Mouse (Mus musculus) cerebellum, postnatal 4 days (tissue): ENCODE results near the gene Dag1.
"Not testable (repeated sequence)": the region's sequence is repeated elsewhere in the genome, so short reads cannot be mapped to it uniquely, and the experiment has no call there.

ENCODE experiments used
- DNase-seq, 2 experiments: peaks; one replicate each; pipeline ENCODE4 v3.0.0; 2022; ENCODE audit warnings: low spot score in 2 of 2, mixed read lengths in 1 of 2

Dag1 gene

DNA sequence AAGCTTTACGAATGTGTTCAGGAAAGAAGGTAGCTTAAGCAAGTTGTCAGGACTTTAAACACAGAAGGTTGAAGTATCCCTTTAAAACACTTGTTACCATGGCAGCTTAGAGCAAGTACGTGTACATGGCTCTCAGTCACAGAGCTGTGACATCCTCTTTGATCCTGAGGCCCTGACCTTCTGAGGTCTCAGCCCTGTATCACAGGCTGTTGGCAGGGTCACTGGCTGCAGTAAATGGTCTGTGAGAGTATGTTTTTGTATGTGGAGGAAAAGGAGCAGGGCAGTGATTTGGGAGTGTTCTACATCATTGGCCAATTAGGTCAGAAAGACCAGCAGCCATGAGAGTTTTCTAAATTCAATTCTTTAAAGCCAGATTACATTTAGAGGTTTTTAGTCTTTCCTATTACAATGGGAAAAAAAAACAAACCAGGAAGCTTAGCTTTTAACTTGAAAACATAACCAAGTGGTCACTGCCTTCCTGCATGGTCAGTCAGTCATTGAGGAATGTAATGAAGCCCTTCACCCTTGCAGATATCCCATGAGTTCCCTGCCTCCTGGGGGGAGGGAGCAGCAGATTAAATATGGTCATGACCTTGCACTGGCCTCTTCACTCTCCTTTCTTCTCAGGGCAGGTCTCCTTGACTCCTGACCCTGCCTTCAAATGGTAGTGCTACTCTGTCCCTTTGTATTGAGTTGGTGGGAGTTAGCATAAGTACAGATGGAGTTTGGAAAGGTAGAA is 35.7 kb downstream of the Dag1 start:
- DNase-seq: no peak

DNA sequence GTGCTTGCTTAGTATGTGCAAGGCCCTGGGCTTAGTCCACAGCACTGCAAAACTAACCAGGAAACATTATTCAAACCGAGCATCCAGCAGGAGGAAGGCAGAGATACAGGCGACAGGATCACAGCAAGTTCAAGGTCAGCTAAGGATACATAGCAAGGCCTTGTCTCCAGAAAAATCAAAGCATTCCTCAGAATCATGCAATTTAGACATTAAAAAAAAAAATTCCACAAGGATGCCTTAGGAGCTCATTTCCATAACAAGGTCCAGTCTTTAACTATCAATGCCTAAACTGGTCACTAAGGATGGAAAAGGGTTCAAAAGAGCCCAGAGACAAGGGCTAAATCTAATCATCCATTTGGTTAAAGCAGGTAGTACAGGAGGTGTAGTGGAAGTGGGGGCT is 38.6 kb downstream of the Dag1 start:
- DNase-seq: no peak

DNA sequence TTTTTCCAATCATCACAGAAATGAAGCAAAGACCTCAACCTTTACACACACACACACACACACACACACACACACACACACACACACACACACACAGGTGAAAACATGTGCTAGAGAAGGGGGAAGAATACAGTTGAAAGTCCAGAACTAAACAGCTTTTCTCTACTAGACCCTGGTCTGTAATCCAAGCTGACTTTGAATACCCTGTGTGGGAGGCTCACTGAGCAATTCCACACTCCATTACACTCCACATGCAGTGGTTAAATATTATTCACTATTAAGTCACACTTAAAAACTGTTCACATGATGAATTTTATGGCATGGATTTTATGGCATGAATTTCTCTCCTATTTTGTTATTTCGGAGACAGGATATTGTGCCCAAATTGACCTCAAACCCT is 40.1 kb downstream of the Dag1 start:
- no peak for DNase-seq

DNA sequence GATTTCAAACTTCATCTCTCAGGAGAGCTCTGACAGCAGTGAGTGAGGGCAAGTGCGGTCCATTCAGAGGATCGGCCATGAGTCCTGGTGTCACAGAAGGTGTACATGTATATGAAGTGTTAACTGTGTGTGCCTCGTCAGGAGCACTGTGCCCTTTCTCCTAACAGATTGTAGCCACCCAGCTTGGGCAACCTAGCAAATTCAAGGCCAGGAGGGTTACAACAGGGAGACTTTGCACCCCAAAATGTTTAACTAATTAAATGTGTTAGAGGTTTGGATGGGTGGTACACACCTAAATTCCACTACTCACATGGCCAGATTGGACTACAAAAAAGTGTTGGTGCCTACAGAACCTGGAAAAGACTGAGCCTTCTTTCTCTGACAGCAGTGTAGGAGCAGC is 42.2 kb downstream of the Dag1 start:
- no peak for DNase-seq

DNA sequence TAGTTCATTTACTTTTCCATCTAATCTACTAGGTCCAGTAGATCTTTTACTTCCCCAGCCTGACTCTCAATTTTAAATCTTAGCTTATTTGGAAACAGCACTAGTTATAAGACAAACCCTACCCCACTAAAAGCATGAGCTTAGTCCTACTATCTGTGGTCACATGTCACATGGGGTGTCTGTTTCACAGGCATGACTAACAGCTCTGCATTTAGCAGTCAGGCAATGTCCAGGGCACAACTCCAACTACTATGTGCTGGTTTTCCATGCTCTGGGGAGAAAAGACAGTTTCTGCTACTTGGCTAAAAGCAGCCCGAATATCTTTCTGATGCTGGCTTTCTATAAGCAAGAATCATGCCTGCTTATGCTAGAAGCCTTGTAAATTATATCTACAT is 43.4 kb downstream of the Dag1 start:
- DNase-seq: no peak

DNA sequence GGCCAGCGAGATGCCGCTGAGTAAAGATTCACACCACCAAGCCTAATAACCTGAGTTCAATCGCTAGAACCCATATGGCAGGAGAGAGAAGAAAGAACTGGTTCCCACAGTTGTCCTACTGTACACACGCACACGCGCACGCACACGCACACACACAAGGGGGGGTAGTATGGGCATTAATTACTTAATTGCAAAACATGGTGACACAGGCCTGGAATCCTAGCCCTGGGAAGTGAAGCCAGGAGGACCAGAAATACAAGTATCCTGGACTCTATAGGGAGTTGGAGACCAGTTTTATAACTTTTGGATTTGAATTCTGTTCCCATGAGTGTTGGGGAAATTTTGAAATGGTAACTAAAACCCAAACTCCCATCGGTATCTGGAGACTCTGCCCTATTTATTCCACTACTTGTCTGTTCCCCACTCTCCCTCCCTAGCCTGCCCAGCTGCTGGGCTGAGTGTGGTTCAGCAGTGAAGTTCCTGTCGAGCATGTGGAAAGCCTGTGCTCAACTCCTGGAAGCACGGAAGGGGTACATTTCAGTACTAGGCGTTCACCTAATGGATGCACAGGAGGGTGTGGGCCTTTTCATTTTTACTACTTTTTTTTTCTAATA is 43.9 kb downstream of the Dag1 start:
- no peak for DNase-seq

DNA sequence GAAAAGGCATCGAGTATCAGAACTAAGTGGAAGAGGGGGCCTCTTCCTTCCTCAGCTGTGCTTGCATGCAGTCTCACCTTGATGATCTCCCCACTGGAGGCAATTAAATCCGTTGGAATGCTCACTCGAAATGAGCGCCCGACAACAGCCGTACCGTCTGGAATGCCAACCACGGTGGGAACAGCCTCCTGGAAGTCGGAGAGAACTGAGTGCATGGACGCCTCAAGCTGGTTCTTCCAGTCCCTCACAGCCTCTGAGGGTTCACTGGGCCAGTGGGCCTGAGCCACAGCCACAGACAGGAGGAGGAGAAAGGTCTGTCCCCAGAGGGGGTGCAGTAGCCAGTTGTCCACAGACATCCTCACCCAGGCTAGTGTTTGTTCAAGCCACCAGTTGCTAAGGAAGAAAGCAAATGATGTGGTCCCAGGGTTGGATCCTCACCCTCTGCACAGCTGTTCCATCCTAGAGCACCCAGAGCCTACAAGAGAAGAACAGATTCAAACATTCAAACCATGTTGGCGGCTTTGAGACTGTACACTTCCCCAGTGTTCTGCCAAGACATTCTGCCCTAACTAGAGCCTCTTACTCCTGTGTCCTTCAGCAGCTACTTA is 45.7 kb downstream of the Dag1 start:
- DNase-seq: no peak

DNA sequence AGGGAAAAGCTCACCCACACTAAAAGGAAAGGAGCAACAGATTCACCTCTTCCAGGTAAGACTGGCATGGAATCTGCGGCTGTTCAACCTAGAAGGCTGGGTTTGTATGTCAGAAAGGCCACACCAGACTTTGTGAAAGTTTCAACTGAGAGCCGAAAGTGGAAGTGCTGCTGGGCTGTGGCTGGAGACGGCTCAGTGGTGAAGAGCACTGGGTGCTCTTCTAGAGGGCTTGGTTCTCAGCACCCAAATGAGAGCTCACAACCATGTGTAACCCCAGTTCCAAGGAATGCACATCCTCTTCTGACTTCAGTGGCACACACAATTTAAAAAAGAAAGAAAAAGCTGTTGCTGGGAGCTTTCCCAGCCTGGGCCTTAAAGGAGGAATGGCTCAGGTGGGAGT is 46.4 kb downstream of the Dag1 start:
- DNase-seq: no peak

DNA sequence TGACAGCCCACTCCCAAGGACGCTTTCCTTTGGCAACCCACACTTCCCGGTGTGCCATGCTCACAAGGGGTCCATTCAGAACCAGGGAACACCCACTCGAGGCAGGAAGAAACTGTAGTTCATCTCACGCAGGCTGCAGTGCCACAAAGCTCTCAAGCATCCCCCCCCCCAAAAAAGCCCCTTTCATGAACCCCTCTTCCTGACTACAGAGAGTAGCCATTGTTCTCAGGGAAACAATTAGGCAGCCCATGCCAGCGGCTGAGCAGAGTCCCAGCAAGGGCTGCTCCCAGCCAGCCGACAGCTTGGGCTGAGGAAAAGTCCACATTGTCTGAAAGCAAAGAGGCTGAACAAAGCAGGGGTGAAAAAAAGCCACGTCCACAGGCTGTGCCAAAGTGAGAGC is 50.7 kb downstream of the Dag1 start:
- no peak for DNase-seq

DNA sequence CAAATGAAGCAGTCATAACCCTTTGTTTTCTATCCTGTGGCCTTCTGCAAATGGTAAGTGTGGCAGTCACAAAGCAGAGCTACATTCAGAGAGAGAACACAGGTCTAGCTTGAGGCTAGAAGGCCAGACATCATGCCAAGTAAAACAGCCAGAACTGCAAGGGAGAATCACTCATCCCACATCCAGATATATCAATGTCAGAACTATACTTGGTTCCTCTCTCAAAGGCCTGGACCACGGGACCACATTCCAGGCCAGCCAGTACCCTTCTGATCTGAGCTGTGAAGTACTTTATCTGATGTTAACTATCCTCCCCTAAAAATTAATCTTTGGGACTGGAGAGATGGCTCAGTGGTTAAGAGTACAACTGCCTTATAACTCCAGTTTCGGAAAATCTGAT is 51.3 kb downstream of the Dag1 start:
- no peak for DNase-seq

DNA sequence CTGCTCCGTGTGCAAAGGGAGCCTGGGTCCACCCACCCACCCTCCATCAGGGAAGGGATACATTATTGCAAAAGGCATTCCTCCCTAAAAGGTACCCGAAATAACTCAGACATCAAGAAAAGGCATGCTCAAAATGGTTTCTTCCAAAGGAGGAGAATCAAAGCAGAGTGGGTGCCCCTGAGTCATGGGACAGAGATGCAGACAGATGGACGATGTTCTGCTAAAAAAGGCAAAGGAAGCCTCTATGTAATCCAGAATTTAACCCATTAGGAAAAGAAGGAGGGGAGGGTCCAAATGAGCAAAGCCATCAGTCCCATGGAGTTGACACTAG is 58.2 kb downstream of the Dag1 start:
- DNase-seq: no peak

DNA sequence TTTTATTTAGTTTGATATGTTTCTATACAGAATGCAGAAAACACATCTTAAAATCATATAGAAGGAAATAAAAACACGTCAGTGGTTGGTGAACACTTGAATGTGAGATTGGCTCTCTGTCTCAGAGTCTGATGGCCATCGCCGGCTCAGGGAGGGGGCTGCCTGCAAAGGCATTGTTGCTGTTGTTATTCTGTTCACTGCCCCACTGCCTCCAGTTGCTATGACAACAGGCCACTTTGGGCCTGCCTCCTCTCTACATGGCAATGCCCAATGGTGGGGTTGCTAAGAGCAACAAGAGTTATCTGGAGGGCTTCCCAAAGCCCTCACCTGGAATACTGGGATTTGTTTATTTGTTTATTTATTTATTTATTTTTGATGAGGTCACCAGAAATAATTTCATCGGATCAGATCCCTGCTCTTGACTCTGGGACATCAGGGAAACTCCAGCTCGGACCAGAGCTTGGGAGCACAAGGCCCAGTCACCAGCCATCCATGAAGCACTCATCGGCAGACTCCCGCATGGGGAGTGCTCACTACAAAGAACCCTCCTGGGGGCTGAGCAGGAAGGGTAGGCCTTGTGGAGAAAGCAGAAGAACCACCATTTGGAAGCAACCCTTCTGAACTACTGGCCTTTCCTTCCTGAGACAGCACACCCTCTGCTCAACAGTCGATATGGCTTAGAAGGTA is 58.7 kb downstream of the Dag1 start:
- no peak for DNase-seq

DNA sequence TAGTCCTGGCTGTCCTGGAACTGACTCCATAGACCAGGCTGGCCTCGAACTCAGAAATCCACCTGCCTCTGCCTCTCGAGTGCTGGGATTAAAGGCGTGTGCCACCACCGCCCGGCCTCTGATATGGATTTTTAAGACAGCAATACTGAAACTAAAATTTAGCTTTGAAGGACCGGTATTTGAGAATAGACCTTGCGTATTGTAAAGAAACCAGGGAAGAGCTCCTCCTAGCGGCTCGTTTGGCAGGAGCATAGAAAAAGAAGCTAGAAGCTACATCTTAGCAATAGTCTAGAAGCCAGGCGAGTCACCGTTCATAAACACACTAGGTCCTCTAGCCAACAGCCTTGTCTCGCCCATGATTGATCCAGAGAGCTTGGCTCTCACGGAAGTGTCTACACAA is 60.7 kb downstream of the Dag1 start:
- DNase-seq: peak in 1 of 2 experiments; percentile 65

DNA sequence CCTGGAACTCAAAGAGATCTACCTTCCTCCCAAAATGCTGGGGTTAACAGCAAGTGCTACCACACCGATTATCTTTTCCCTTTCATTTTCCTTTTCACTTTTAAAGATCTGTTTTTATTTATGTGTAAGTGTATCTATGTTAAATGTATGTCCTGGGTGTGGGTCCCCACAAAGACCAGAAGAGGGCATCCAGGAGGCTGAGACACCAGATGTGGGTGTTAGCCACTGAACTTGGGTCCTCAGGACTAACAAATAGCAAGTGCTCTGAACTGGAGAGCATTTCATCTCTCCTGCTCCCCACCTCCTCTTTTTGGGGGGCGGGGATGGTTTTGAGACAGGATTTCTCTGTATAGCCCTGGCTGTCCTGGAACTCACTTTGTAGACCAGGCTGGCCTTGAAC is 61.6 kb downstream of the Dag1 start:
- DNase-seq: no peak

DNA sequence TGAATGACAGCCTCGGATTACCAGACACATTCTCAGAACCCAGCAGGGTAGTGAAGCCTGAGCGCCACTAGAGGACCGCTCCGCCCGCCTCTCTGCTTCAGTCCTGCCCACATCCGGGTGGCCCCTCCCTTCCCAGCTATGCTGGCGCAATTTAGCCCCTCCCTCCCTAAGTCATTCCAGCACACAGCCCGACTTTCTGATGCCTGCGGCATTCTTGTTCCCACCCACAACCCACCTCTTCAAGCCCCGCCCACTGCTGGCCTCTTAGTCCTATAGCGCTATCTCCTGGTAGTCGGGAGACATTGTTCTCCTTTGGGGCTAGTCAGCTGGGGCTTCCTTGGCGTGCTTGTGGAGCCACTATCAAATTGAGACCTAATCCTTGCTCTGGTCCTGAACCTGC is 62.6 kb downstream of the Dag1 start:
- peak; percentile 70 to 82 for DNase-seq

DNA sequence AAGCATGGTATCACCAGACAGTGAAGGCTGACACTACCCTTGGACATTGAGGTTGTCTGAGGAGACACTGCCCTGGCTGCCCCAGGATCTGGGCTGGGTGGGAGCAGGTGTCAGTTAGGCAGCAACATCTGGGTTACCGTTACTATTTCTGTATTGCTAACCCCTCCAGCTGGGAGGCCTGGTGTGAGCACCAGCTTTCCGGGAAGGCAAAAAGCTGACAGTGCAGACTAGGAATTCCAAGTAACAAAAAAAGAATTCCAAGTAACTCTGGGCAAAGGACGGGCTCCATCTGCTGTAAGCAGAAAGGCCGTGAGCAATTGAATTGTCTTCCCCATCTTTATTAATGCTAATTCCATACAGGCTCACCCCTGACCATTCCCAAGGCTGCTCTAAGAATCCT is 65.1 kb downstream of the Dag1 start:
- no peak for DNase-seq

DNA sequence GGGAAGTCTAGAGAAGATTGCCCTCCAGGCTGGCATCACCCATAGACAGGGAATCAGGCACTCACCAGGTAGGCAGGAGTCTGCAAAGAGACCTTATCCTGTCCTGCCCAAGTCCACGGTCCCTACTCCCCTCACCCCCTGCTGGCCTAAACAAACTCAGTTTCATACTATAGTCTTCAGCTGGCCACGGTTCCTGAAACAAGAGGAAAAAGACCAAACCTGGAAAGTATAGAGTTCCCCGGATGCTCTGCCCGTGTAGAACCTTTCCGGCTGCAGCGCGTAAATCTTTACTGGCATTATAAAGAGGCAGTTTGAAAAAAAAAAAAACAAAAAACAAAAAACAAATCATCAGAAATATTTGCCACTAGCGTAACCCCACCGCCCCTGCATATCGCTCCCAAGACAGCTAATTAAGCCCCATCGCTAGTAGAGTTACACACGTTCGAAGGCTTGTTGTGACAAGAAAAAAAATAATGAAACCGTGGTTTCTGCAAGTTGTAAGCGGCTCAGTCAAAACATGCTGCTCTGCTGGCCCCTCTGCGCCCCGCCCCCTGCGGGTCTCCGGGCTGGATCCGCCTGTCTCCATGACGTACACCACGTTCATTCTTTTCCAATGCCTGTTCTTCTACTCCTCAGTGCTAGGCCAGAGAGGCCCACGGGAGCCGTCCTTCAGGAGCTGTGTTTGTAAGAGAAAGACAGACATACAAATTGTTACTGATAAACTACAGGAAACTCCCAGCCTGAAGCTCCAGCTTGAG is 66.7 kb downstream of the Dag1 start:
- DNase-seq: no peak

DNA sequence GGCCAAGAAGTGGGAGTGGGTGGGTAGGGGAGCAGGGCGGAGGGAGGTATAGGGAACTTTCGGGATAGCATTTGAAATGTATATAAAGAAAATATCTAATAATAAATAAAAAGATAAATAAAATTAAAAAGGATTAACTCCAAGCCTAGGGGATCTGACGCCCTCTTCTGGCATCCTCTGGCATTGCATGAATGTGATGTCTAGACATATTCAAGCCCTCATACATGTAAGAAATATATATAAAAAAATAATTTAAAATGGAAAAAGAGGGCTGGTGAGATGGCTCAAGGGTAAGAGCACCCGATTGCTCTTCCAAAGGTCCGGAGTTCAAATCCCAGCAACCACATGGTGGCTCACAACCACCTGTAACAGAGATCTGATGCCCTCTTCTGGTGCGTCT is 67.5 kb downstream of the Dag1 start:
- not testable (repeated sequence) for DNase-seq

DNA sequence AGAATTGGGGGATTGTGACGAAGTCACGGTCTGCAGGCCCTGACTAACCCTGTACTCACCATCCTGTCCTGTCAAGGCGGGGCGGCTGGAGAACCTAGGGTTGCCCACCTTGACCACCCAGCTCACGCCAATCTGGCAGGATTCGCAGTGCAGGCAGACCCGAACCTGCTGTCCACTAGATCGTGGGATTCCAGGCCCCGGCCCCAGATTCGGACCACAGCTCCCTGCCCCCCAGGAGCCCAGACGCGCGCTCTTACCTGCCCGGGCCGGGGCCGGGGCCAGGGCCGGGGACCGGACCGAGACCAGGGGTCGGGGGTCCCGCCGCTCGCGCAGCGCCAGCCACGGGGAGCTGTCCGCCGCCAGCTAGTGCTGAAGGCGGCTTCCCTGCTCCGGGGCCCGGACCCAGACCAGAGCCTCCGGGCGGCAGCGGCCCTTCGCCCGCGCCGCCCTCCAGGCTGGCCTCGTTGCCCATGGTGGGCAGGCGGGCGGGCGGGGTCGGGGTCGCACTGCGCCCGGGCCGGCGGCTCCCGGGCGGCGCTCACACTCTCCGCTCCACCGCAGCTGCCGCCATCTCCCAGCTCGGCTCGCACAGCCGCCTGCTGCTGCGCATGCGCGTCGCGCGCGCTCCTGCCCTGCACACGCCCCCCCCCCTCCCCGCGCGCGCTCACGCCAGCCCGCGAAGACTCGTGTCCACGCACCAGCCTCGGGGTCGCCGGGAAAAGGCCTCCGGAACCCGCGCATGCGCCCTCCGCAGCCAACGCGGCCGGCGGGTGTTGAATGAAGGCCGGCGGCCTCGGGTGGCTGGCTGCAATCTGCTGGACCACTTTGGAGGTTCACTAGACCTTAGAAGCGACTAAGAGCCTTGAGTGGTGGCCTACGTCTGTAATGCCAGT is 73.7 kb downstream of the Dag1 start, which contains the start of gene Bsn:
TSS of gene Bsn (minus strand) at position 598 of the 893 bp plus-strand sequence.
- DNase-seq: peak; percentile 83 to 94

DNA sequence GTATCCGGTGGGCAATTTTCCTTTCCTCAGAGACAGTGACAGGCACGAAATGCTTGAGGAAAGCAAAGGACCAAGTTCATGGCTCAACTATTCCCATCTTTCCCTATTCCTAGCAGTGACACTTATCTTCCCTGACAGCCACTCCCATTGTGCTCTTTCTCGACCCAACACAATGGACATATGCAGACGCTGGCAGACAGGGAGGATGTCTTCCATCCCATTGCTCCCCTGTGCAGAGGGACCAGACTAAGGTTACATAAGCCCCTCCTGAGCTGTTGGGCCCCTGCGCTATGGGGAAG is 74.3 kb downstream of the Dag1 start:
- DNase-seq: no peak

DNA sequence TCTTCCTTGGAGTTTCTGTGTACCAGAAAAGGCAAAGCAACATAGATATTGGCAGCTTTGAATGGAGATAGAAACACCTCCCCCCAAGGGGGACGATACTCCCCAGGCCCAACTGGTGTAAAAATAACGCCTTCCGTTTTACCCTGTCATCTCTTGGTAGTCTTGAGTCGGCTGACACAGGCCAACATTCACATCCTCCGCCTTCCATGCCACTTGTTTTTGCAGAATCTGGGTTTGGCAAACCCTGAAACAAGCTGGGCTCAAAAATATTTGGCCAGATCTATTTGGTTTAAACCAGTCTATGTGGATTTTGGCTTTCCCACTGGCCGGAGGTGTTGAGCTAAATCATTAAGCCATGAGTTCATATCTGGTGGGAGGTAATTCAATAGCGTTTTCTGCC is 74.7 kb downstream of the Dag1 start:
- DNase-seq: no peak
